Mouse (Mus musculus) testis, postnatal 14 days (tissue): ENCODE results near the gene Mrfap1.

Source experiments
- DNase-seq: peaks from one replicate; pipeline ENCODE4 v3.0.0; 2021; ENCODE audit warnings: low spot score

Gene Mrfap1

GRCm38 (mm10) chr5:36796296-36797014 lies at the start of gene Mrfap1:
Gene Mrfap1, minus strand, starts transcription at chr5:36796772.
- peak; percentile 95 for DNase-seq

- DNase-seq = no peak
These were observed 47.9 kb upstream of the Mrfap1 start for GRCm38 (mm10) chr5:36844490-36844889.

- DNase-seq = no peak
These were observed 45.1 kb upstream of the Mrfap1 start for GRCm38 (mm10) chr5:36841701-36842100.

- no peak for DNase-seq
These were observed 43.5 kb upstream of the Mrfap1 start for GRCm38 (mm10) chr5:36840092-36840491.

- no peak for DNase-seq
These were observed 43.0 kb upstream of the Mrfap1 start for GRCm38 (mm10) chr5:36839602-36840001.

GRCm38 (mm10) chr5:36839032-36839431 lies 42.5 kb upstream of the Mrfap1 start:
- no peak for DNase-seq

GRCm38 (mm10) chr5:36835933-36836332 lies 39.4 kb upstream of the Mrfap1 start:
- DNase-seq = peak; percentile 52

GRCm38 (mm10) chr5:36831272-36831671 lies 34.7 kb upstream of the Mrfap1 start:
- no peak for DNase-seq

GRCm38 (mm10) chr5:36829913-36830879 lies 33.6 kb upstream of the Mrfap1 start, which contains the start of gene Man2b2:
Gene Man2b2, minus strand, starts transcription at chr5:36830653.
- peak; percentile 90 for DNase-seq

GRCm38 (mm10) chr5:36829098-36829497 lies 32.5 kb upstream of the Mrfap1 start:
- DNase-seq = no peak

GRCm38 (mm10) chr5:36822907-36823306 lies 26.3 kb upstream of the Mrfap1 start:
- DNase-seq = no peak

GRCm38 (mm10) chr5:36820142-36820541 lies 23.6 kb upstream of the Mrfap1 start:
- DNase-seq = no peak

- DNase-seq = no peak
These were observed 23.2 kb upstream of the Mrfap1 start for GRCm38 (mm10) chr5:36819742-36820141.

- DNase-seq = no peak
These were observed 21.2 kb upstream of the Mrfap1 start for GRCm38 (mm10) chr5:36817738-36818137.

- DNase-seq = no peak
These were observed 18.0 kb upstream of the Mrfap1 start for GRCm38 (mm10) chr5:36814554-36814953.

GRCm38 (mm10) chr5:36811413-36811812 lies 14.8 kb upstream of the Mrfap1 start:
- DNase-seq = peak; percentile 50

- DNase-seq = no peak
These were observed 14.1 kb upstream of the Mrfap1 start for GRCm38 (mm10) chr5:36810634-36811033.

GRCm38 (mm10) chr5:36809123-36809522 lies 12.6 kb upstream of the Mrfap1 start:
- DNase-seq = no peak

- no peak for DNase-seq
These were observed 10.5 kb upstream of the Mrfap1 start for GRCm38 (mm10) chr5:36807106-36807505.

- DNase-seq = no peak
These were observed 719 bp upstream of the Mrfap1 start for GRCm38 (mm10) chr5:36797291-36797690.

GRCm38 (mm10) chr5:36795647-36796295 lies 801 bp downstream of the Mrfap1 start:
- DNase-seq = peak; percentile 74

GRCm38 (mm10) chr5:36791861-36792260 lies 4.7 kb downstream of the Mrfap1 start:
- no peak for DNase-seq
